Mouse (Mus musculus): ENCODE results near the gene Olfr301. TPM values are rescaled to one million over a fixed set of nuclear protein-coding genes. Genes with fewer than 3 reads are reported as not detected.

Olfr301 gene
- not detected for polyA plus RNA-seq (2017; shearing (Covaris generic))

DNA sequence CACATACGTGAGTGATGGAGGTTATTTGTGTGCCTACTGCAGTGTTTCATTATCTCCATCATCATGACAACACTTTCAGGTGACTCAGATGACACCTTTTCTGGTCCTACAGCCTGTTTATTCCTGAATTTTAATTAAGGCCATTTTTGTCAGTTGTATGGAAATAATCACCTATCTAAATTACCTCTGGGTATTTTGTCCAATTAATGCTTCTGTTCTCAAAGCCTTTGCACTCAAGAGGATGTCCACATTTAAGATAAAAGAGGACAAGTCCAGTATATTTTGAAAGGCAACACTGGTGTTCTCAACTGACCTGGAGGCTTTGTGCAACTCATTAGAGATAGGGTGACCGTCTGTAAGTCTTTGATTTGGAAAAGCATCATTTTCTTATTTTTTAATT lies at the start of gene Olfr301:
Gene Olfr301 (plus strand): TSS at position 301 of the 400 bp plus-strand sequence.

DNA sequence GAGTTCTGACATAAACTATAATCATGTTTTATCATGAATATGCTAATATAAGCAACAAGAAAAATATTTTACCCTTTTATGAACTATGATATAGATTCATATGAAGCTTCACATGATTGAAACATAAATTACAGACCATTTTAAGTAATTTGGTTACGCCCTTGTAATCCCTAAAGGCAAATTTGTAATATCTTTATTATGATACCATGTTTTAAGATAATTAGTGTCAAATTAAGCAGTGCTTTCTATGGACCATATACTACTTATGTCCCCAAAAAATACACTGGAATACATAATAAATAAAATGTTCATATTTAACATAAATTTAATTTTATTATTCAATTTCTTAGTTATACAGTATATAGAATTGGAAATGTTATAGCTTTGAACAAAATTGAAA lies 36.8 kb upstream of the Olfr301 start, which contains the start of gene Olfr305:
Gene Olfr305 (minus strand): TSS at position 101 of the 400 bp plus-strand sequence.

DNA sequence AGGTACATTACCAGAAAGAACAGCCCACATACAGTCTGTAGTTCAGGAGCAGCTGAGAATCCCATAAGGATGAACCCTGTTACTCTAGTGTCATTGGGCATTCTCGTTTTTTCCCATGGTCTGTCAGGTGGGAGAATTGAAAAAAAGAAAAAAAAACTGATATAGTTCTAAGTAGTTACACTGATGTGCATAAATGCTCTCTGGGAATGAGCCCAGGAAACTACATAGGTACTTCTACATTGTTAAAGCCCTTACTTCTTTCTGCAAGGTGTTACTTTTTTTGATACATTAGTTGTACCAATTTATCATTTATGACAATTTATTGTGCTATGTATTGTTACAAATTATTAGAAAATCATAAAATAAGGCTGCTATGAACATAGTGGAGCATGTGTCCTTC lies 17.1 kb upstream of the Olfr301 start, which contains the start of gene Olfr304:
Gene Olfr304 (minus strand): TSS at position 101 of the 400 bp plus-strand sequence.

DNA sequence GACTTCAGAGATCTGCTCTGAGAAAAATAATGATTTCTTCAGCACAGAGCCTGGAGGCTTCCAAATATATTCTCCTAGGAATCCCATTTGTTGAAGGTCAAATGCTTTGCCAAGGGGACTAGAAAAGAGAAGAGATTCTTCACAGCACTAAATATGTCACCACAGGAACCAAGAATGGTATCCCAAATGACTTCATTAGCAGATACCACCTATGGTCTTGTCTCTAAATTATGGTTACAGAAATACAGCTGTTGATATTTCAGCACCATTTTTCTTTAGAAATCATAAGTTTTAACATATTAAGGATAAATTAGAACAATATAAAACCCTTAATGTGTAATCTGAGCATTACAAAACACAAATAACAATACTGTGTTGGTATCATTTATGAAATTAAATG lies 6.0 kb upstream of the Olfr301 start, which contains the start of gene Olfr303:
Gene Olfr303 (minus strand): TSS at position 101 of the 400 bp plus-strand sequence.

DNA sequence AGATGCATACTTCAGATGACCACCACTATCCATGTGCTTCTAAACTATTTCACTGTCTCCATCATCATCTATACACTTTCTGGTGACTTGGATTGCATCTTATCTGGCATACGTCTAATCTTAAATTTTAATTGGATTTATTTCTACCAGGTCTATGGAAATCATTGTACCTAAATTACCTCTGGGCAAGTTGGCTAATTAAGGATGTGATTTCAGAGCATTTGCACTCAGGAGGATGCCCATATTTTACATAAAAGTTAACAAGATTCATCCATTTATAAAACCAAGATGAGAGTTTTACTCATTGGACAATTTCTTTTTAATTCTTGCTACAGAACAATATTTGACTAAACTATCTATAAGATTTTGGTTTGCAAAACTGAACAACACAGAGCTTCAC lies 56.0 kb downstream of the Olfr301 start, which contains the start of gene Olfr299:
Gene Olfr299 (plus strand): TSS at position 301 of the 400 bp plus-strand sequence.

Other genes starting within 250 kb of the Olfr301 start
- gene Vmn2r75, start 232.1 kb upstream of the Olfr301 start, polyA plus RNA-seq (2017; shearing (Covaris generic)), result not detected
- 0.07 TPM for gene Vmn2r76, start 157.5 kb upstream of the Olfr301 start, polyA plus RNA-seq (2017; shearing (Covaris generic))
- not detected for gene Olfr310, start 126.7 kb upstream of the Olfr301 start, polyA plus RNA-seq (2017; shearing (Covaris generic))
- not detected for gene Olfr309, start 90.1 kb upstream of the Olfr301 start, polyA plus RNA-seq (2017; shearing (Covaris generic))
- not detected for gene Olfr308, start 78.2 kb upstream of the Olfr301 start, polyA plus RNA-seq (2017; shearing (Covaris generic))
- not detected for gene Olfr307, start 66.3 kb upstream of the Olfr301 start, polyA plus RNA-seq (2017; shearing (Covaris generic))
- not detected for gene Olfr305, start 36.9 kb upstream of the Olfr301 start, polyA plus RNA-seq (2017; shearing (Covaris generic))
- gene Olfr304, start 17.2 kb upstream of the Olfr301 start, polyA plus RNA-seq (2017; shearing (Covaris generic)), result not detected
- not detected for gene Olfr303, start 6.1 kb upstream of the Olfr301 start, polyA plus RNA-seq (2017; shearing (Covaris generic))
- not detected for gene Olfr299, start 56.1 kb downstream of the Olfr301 start, polyA plus RNA-seq (2017; shearing (Covaris generic))
- not detected for gene Olfr298, start 88.6 kb downstream of the Olfr301 start, polyA plus RNA-seq (2017; shearing (Covaris generic))
- gene Olfr297, start 116.1 kb downstream of the Olfr301 start, polyA plus RNA-seq (2017; shearing (Covaris generic)), result not detected
- 0.06 TPM for gene Olfr295, start 180.0 kb downstream of the Olfr301 start, polyA plus RNA-seq (2017; shearing (Covaris generic))
- gene Olfr294, start 212.8 kb downstream of the Olfr301 start, polyA plus RNA-seq (2017; shearing (Covaris generic)), result not detected
- gene Olfr293, start 245.2 kb downstream of the Olfr301 start, polyA plus RNA-seq (2017; shearing (Covaris generic)), result not detected